Mouse (Mus musculus) adipose tissue, adult 10 weeks (tissue): ENCODE measurements around the gene Gm49393. TPM values are rescaled to one million over a fixed set of nuclear protein-coding genes. Genes with fewer than 3 reads are reported as not detected.

Experiments used
- polyA plus RNA-seq: library from polyadenylated mRNA; stranded (reverse); fragments of 350-450 nt; fragmentation: Illumina TruSeq; extraction: RNeasy Lipid Tissue Mini Kit (QIAGEN cat#74804); gene quantifications from one replicate; pipeline ENCODE4 v1.2.3, GENCODE M21; 2014; ENCODE audit warnings: low read depth, low replicate concordance

Gm49393 gene
- 0.82 TPM for polyA plus RNA-seq

DNA sequence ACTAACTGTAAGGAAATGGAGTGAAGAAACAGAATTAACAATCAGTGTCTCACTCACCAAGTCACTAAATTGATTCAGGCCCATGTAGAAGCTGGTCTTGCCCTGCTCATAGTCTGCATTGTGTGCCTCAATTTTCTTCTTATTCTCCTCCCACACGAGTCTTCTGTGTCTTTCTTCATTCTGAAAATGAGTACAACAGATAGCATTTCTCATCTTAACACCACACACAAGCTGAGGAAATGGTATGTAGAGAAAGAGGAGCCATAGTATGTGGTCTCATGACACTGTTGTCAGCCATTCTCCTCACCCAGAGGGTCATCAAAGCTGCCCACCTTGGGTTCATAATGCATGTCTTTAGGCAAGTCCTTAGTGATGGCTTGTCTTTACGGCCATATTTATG lies at the start of gene Gm49393:
Gm49393 (minus strand) TSS at position 101 of the 400 bp plus-strand sequence.

DNA sequence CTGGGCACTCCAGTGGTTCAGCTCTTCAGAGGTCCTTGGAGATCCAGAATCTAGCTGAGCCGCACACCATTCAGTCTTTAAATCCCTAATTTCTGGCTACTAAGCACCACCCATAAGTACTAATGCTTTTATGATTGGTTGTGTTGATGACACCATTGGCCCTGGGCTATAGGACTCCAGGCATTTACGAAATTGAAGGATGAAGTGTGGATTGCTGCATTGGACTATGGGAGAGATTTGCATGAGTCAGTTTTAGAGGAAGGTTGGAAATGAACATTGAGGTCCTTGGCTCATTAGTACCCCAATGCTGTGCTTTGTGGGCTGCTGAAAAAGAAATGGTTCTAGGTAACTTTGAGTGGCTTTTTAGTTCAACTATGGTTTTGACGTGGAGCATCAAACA lies 6.5 kb upstream of the Gm49393 start, which contains the start of gene Tpbpa:
Tpbpa (minus strand) TSS at position 101 of the 400 bp plus-strand sequence.

DNA sequence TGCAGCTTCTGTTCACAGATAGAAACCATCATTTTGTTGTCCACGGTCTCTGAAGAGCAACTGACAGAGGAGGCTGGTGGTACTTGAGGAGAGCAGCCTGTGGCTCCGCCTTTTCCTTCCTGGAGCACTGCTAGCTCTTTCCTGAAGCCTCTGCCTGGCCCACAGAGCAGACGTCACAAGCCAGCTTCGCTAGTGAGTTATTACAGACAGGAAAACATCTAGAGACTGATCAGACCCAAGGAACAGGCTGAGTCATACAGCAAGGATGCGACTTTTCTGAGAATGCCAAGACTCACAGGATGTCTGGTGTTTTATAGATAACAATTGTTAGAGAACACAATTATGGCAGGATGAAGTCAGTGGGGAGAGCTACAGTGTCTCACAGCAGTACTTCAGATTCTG lies 1.1 kb upstream of the Gm49393 start, which contains the start of the genes Gm49391 and Ctla2a:
Gm49391 (minus strand) TSS at position 72 of the 402 bp plus-strand sequence.
Ctla2a (minus strand) TSS at position 126 of the 402 bp plus-strand sequence.

DNA sequence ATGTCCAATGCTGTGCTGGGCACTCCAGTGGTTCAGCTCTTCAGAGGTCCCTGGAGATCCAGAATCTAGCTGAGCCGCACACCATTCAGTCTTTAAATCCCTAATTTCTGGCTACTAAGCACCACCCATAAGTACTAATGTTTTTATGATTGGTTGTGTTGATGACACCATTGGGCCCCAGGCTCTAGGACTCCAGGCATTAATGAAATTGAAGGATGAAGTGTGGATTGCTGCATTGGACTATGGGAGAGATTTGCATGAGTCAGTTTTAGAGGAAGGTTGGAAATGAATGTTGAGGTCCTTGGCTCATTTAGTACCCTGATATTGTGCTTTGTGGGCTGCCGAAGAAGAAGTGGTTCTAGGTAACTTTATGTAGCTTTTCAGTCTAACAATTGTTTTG lies 30.6 kb downstream of the Gm49393 start, which contains the start of gene Tpbpb:
Tpbpb (minus strand) TSS at position 101 of the 400 bp plus-strand sequence.

DNA sequence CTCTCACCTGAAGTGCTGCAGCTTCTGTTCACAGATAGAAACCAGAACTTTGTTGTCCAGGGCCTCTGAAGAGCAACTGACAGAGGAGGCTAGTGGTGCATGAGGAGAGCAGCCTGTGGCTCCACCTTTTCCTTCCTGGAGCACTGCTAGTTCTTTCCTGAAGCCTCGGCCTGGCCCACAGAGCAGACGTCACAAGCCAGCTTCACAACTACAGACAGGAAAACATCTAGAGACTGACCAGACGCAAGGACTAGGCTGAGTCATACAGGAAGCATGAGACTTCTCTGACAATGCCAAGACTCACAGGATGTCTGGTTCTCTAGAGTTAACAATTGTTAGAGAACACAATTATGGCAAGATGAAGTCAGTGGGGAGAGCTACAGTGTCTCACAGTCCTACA lies 38.1 kb downstream of the Gm49393 start, which contains the start of gene Ctla2b:
Ctla2b (minus strand) TSS at position 120 of the 400 bp plus-strand sequence.

DNA sequence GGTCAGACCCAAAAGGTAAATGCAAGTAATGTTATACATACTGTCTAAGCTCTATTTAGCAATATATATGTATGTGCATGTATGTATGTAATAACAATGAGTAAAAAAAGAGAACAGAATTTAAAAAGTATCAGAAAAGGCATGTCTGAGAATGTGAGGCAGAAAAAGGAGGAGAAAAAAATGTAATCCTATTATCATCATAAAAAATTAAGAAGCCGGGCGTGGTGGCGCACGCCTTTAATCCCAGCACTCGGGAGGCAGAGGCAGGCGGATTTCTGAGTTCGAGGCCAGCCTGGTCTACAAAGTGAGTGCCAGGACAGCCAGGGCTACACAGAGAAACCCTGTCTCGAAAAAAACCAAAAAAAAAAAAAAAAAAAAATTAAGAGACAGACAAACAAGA lies 38.6 kb downstream of the Gm49393 start, which contains the start of gene Gm49392:
Gm49392 (minus strand) TSS at position 101 of the 400 bp plus-strand sequence.

DNA sequence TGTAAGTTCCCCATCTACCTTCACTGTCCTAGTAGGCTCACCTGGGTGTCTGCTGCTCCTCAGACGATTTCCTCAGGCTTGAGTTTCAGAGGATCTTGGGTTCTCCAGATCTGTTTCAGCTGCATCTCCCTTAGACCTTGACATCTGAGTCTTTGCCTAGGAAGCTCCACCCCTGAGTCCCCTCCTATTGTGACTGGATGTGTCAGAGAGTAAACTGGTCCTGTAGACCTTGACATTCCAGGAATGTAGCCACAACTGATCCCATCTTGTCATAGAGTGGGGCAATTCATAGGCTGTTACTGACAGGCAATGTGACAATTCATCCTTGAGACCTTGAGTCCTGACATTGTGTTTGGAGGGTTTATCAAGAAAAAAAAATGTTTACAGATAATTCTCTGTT lies 71.1 kb downstream of the Gm49393 start, which contains the start of gene 4930486L24Rik:
4930486L24Rik (minus strand) TSS at position 195 of the 400 bp plus-strand sequence.

Other genes starting within 250 kb of the Gm49393 start
- gene BC051665, start 149.2 kb downstream of the Gm49393 start, polyA plus RNA-seq: not detected
- not detected for gene Ctsll3, start 132.7 kb downstream of the Gm49393 start, polyA plus RNA-seq
- gene 4930486L24Rik, start 71.1 kb downstream of the Gm49393 start, polyA plus RNA-seq: 2.1 TPM
- not detected for gene Gm49392, start 38.7 kb downstream of the Gm49393 start, polyA plus RNA-seq
- 9.9 TPM for gene Ctla2b, start 38.1 kb downstream of the Gm49393 start, polyA plus RNA-seq
- not detected for gene Tpbpb, start 30.7 kb downstream of the Gm49393 start, polyA plus RNA-seq
- gene Gm49391, start 981 bp upstream of the Gm49393 start, polyA plus RNA-seq: 2.6 TPM
- gene Ctla2a, start 1.0 kb upstream of the Gm49393 start, polyA plus RNA-seq: 38.0 TPM
- gene Tpbpa, start 6.4 kb upstream of the Gm49393 start, polyA plus RNA-seq: not detected
- not detected for gene Ctsj, start 70.4 kb upstream of the Gm49393 start, polyA plus RNA-seq
- not detected for gene Ctsq, start 105.0 kb upstream of the Gm49393 start, polyA plus RNA-seq
- gene Ctsr, start 228.7 kb upstream of the Gm49393 start, polyA plus RNA-seq: not detected